Mouse (Mus musculus) C2C12 (cell line): ENCODE data around the gene Tlk1. TPM values are rescaled to one million over a fixed set of nuclear protein-coding genes. Genes with fewer than 3 reads are reported as not detected.
"Not testable (repeated sequence)": the region's sequence is repeated elsewhere in the genome, so short reads cannot be mapped to it uniquely, and the experiment has no call there.

ENCODE experiments used
- H3K27me3 ChIP-seq: one replicate; pipeline ENCODE4 v1.6.1; 2011; ENCODE audit not compliant: control insufficient read depth, insufficient read depth, insufficient read length
- H3K36me3 ChIP-seq: one replicate; pipeline ENCODE4 v1.6.1; 2011; ENCODE audit not compliant: control insufficient read depth, insufficient read depth
- H3K4me3 ChIP-seq: one replicate; pipeline ENCODE4 v1.5.1; 2011; ENCODE audit warnings: mild to moderate bottlenecking, control low read depth; ENCODE audit not compliant: poor library complexity, insufficient read depth, severe bottlenecking
- H3K79me2 ChIP-seq: one replicate; pipeline ENCODE4 v1.6.1; 2011; ENCODE audit not compliant: control insufficient read depth, insufficient read depth
- H3K79me3 ChIP-seq: one replicate; pipeline ENCODE4 v1.6.1; 2011; ENCODE audit warnings: low read depth, control low read depth
- H3ac ChIP-seq: one replicate; pipeline ENCODE3; 2011; ENCODE audit warnings: low read depth; ENCODE audit not compliant: control insufficient read depth, insufficient read length
- CEBPB ChIP-seq: IDR thresholded peaks from one replicate; pipeline ENCODE4 v1.6.1; 2011; ENCODE audit warnings: low read depth, mild to moderate bottlenecking, control low read depth, moderate library complexity
- CTCF ChIP-seq: IDR thresholded peaks from one replicate; pipeline ENCODE4 v1.5.1; 2011; ENCODE audit not compliant: control insufficient read depth, insufficient read depth, insufficient read length
- FOSL1 ChIP-seq: IDR thresholded peaks from one replicate; pipeline ENCODE4 v1.8.0; 2011; ENCODE audit warnings: mild to moderate bottlenecking, low read length; ENCODE audit not compliant: poor library complexity, insufficient read depth, severe bottlenecking
- MAX ChIP-seq: IDR thresholded peaks from one replicate; pipeline ENCODE4 v1.6.1; 2011; ENCODE audit warnings: mild to moderate bottlenecking, control low read depth
- MYOD1 ChIP-seq: IDR thresholded peaks from one replicate; pipeline ENCODE4 v1.6.1; 2011; ENCODE audit warnings: low read depth; ENCODE audit not compliant: control insufficient read depth, insufficient read length
- MYOG ChIP-seq: IDR thresholded peaks from one replicate; pipeline ENCODE4 v1.6.1; 2011; ENCODE audit not compliant: control insufficient read depth, insufficient read length; ENCODE audit errors: extremely low read depth
- USF1 ChIP-seq: IDR thresholded peaks from one replicate; pipeline ENCODE4 v1.6.1; 2011; ENCODE audit warnings: low read depth, mild to moderate bottlenecking, control low read depth, moderate library complexity
- polyA plus RNA-seq: library from polyadenylated mRNA; unstranded; fragments of >200 nt; fragmentation: generic; extraction: Trizol; gene quantifications from one replicate; pipeline ENCODE4 v1.2.1, GENCODE M21; 2012; ENCODE audit warnings: missing spikeins

Gene Tlk1
- polyA plus RNA-seq, 1 experiment = 8.1 TPM

DNA sequence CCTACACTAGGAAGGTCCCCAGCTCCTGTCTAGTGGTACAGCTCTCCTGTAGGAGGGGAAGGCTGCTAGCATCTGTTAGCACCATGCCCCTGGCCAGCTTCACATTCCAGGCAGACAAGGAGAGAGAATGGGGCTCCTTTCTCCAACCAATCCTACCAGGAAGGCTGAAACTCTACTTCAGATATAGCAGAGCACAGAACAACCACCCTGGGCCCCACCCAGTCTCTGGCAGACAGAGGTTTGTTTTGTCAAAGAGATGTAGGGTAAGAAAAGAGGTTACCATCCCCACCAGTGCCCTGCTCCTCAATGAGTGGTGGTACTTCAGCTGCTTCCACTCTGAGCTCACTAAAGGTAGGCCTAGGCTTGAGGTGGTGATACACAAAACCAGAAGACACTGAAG is 16.8 kb downstream of the Tlk1 start:
- peaks cover 88% of the 10 kb centered on the region for H3K79me3 ChIP-seq
- H3K79me2 ChIP-seq = peaks cover 100% of the 10 kb centered on the region
- H3ac ChIP-seq = no peak overlapping the region
- no peak for TF ChIP-seq CTCF
- TF ChIP-seq FOSL1 = no peak
- TF ChIP-seq USF1 = no peak
- TF ChIP-seq MAX = no peak
- no peak for TF ChIP-seq MYOG
- TF ChIP-seq CEBPB = no peak
- TF ChIP-seq MYOD1 = no peak
- no peaks in the 10 kb centered on the region for H3K27me3 ChIP-seq
- peaks cover 13% of the 10 kb centered on the region for H3K36me3 ChIP-seq
- H3K4me3 ChIP-seq = no peak overlapping the region

DNA sequence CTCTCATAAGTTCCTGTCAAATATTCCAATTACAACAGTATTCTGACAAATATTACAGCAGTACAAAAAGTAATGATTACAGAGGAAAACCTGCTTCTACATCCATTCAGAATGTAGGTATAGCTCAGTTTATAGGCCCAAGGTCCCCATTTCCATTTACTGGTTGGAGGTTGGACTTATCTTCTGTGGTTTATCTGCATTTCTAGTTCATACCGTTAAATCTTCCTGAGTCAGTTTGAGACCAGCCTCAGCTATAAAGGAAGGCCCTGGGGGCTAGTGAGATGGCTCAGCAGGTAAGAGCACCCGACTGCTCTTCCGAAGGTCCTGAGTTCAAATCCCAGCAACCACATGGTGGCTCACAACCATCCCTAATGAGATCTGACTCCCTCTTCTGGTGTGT is 17.9 kb downstream of the Tlk1 start:
- peaks cover 100% of the 10 kb centered on the region for H3K79me2 ChIP-seq
- peaks cover 20% of the 10 kb centered on the region for H3K36me3 ChIP-seq
- not testable (repeated sequence) for H3ac ChIP-seq, H3K4me3 ChIP-seq, H3K27me3 ChIP-seq
- peaks cover 88% of the 10 kb centered on the region for H3K79me3 ChIP-seq

DNA sequence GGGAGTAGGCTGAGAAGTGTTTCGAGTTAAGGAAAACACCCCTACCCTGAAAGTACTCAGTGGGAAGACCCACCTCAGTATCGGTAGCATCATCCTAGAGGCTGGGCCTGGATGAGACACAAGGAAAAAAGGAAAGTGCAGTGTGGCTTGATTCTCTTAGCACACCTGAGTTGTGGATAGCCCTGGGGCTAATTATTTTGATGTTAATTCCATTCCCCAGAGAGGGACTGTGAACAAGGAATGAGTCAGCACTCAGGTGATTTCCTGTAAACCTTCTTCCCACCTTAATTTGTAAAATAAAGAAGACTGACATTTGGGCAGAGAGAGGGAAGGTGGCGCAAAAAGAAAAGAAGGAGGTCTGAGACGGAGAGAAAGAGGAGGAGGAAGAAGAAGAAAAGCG is 19.5 kb downstream of the Tlk1 start:
- peaks cover 87% of the 10 kb centered on the region for H3K79me3 ChIP-seq
- no peak overlapping the region for H3ac ChIP-seq
- H3K27me3 ChIP-seq = no peaks in the 10 kb centered on the region
- TF ChIP-seq CTCF (no peak), FOSL1 (no peak), MAX (no peak), USF1 (no peak), MYOG (no peak), CEBPB (no peak)
- H3K36me3 ChIP-seq = peaks cover 30% of the 10 kb centered on the region
- H3K4me3 ChIP-seq = no peak overlapping the region
- H3K79me2 ChIP-seq = peaks cover 100% of the 10 kb centered on the region

DNA sequence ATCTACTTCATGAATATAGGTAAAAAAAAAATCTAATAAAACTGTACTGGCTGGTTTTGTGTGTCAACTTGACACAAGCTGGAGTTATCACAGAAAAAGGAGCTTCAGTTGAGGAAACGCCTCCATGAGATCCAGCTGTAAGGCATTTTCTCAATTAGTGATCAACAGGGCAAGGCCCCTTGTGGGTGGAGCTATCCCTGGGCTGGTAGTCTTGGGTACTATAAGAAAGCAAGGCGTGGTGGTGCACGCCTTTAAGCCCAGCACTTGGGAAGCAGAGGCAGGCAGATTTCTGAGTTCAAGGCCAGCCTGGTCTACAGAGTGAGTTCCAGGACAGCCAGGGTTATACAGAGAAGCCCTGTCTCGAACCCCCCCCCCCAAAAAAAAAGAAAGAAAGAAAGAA is 21.8 kb downstream of the Tlk1 start:
- H3ac ChIP-seq, H3K4me3 ChIP-seq, H3K27me3 ChIP-seq: not testable (repeated sequence)
- H3K36me3 ChIP-seq = peaks cover 30% of the 10 kb centered on the region
- peaks cover 100% of the 10 kb centered on the region for H3K79me2 ChIP-seq
- H3K79me3 ChIP-seq = peaks cover 89% of the 10 kb centered on the region

DNA sequence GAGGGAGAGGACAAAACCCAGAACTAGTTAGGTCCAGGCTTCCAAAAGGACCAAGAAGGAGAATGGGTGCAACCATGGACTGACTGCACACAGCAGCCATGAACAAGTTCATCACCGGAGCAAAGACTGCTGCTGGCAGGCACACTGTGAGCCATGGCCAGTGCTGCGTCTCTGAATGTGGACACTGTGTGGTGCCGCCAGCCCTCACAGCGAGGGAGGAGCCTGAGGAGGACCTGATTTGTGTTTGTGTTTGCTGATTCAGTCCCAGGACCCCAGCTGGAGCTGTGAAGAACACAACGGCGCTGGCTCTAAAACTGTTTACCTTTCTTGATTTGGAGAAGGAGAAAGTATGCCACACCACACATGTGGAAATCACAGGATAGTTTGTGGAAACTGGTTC is 22.9 kb downstream of the Tlk1 start:
- Histone ChIP-seq H3K27me3 (no peaks in the 10 kb centered on the region), H3K4me3 (no peak overlapping the region), H3K79me2 (peaks cover 100% of the 10 kb centered on the region), H3K79me3 (peaks cover 90% of the 10 kb centered on the region), H3ac (no peak overlapping the region), H3K36me3 (peaks cover 30% of the 10 kb centered on the region)
- no peak for TF ChIP-seq MYOG
- no peak for TF ChIP-seq FOSL1
- no peak for TF ChIP-seq CTCF
- no peak for TF ChIP-seq CEBPB
- TF ChIP-seq MAX = no peak
- no peak for TF ChIP-seq MYOD1
- TF ChIP-seq USF1 = no peak

DNA sequence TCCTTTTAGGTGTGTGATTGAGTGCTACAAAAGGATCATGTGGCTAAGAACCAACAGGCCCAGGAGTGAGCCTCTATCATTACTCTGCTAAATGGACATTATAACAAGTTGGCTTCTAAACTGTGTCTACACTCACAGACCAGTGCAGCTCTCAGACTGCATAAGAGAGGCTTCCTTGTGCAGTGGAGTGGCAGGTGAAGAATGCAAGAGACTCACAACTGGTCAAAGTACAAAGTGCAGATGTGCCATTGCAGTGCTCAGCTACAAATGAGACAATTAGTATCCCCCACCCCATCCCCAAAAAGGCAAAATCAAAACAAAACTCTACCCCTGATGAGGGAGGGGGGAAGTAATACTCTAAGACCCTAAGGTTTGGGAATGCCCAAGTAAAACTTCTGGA is 24.0 kb downstream of the Tlk1 start:
- Histone ChIP-seq H3K79me2 (peaks cover 100% of the 10 kb centered on the region), H3ac (no peak overlapping the region), H3K79me3 (peaks cover 93% of the 10 kb centered on the region), H3K4me3 (no peak overlapping the region), H3K36me3 (peaks cover 30% of the 10 kb centered on the region), H3K27me3 (no peaks in the 10 kb centered on the region)
- no peak for TF ChIP-seq CTCF
- TF ChIP-seq MYOG = no peak
- no peak for TF ChIP-seq USF1
- no peak for TF ChIP-seq MYOD1
- TF ChIP-seq CEBPB = no peak
- TF ChIP-seq FOSL1 = no peak
- TF ChIP-seq MAX = no peak
